Mouse (Mus musculus) neural tube, embryonic 10.5 days (tissue): ENCODE measurements around the gene Vmn1r44.
"Not testable (repeated sequence)": the region's sequence is repeated elsewhere in the genome, so short reads cannot be mapped to it uniquely, and the experiment has no call there.

Source experiments
- DNase-seq: peaks from one replicate; pipeline ENCODE4 v3.0.0-alpha.2; 2017; ENCODE audit warnings: low spot score; ENCODE audit errors: extremely low spot score

The Vmn1r44 gene

GRCm38 (mm10) chr6:89883360-89883759, at the start of gene Vmn1r44:
Gene Vmn1r44 (plus strand): TSS chr6:89883660.
- DNase-seq: no peak

- DNase-seq: no peak
Measured at GRCm38 (mm10) chr6:89857552-89857951, 25.9 kb upstream of the Vmn1r44 start.

GRCm38 (mm10) chr6:89859839-89860238, 23.6 kb upstream of the Vmn1r44 start:
- no peak for DNase-seq

GRCm38 (mm10) chr6:89863792-89864191, 19.7 kb upstream of the Vmn1r44 start:
- DNase-seq: no peak

- no peak for DNase-seq
Measured at GRCm38 (mm10) chr6:89867276-89867675, 16.2 kb upstream of the Vmn1r44 start.

GRCm38 (mm10) chr6:89867976-89868375, 15.5 kb upstream of the Vmn1r44 start:
- no peak for DNase-seq

- not testable (repeated sequence) for DNase-seq
Measured at GRCm38 (mm10) chr6:89876313-89876712, 7.1 kb upstream of the Vmn1r44 start, which contains the start of the genes Vmn1r42 and Vmn1r43. Gene Vmn1r42 (minus strand): TSS chr6:89876413. Gene Vmn1r43 (minus strand): TSS chr6:89876413.

GRCm38 (mm10) chr6:89876963-89877362, 6.5 kb upstream of the Vmn1r44 start:
- no peak for DNase-seq

- no peak for DNase-seq
Measured at GRCm38 (mm10) chr6:89880867-89881266, 2.6 kb upstream of the Vmn1r44 start.

- DNase-seq: no peak
Measured at GRCm38 (mm10) chr6:89883812-89884211, 352 bp downstream of the Vmn1r44 start.

GRCm38 (mm10) chr6:89940498-89940897, 57.0 kb downstream of the Vmn1r44 start, which contains the start of gene Vmn1r45:
Gene Vmn1r45 (minus strand): TSS chr6:89940598.
- not testable (repeated sequence) for DNase-seq

GRCm38 (mm10) chr6:89940926-89941325, 57.5 kb downstream of the Vmn1r44 start:
- DNase-seq: no peak
